Mouse (Mus musculus) midbrain, embryonic 16.5 days (tissue): ENCODE data around the gene AL732309.1. TPM values are rescaled to one million over a fixed set of nuclear protein-coding genes. Genes with fewer than 3 reads are reported as not detected.

ENCODE experiments used
- ATAC-seq: fragments of 200-750 bp; cut with Nextera tagmentation; 2 replicates; pipeline ENCODE4 v1.8.0; 2017; ENCODE audit warnings: moderate TSS enrichment
- H3K27ac ChIP-seq: fragments of 300-500 bp; sonication (generic); 2 replicates; pipeline ENCODE4 v1.5.1; 2014; ENCODE audit warnings: mild to moderate bottlenecking, low read length, mixed read lengths
- H3K27me3 ChIP-seq: fragments of 300-500 bp; sonication (generic); 2 replicates; pipeline ENCODE4 v1.6.1; 2014; ENCODE audit warnings: low read depth, low read length, mixed read lengths; ENCODE audit not compliant: control insufficient read depth, insufficient read depth
- H3K36me3 ChIP-seq: fragments of 300-500 bp; sonication (generic); 2 replicates; pipeline ENCODE4 v1.6.1; 2014; ENCODE audit warnings: mild to moderate bottlenecking, low read length, moderate library complexity, mixed read lengths; ENCODE audit not compliant: control insufficient read depth, insufficient read depth
- H3K4me1 ChIP-seq: fragments of 300-500 bp; sonication (generic); 2 replicates; pipeline ENCODE4 v1.6.1; 2014; ENCODE audit warnings: mild to moderate bottlenecking, low read length, mixed read lengths; ENCODE audit not compliant: control insufficient read depth, insufficient read depth
- H3K4me2 ChIP-seq: fragments of 300-500 bp; sonication (generic); 2 replicates; pipeline ENCODE4 v1.6.1; 2014; ENCODE audit warnings: mild to moderate bottlenecking, low read length, mixed read lengths
- H3K4me3 ChIP-seq: fragments of 300-500 bp; sonication (generic); 2 replicates; pipeline ENCODE4 v1.5.1; 2014; ENCODE audit warnings: low read depth, mild to moderate bottlenecking, low read length, moderate library complexity, mixed read lengths
- H3K9ac ChIP-seq: fragments of 300-500 bp; sonication (generic); 2 replicates; pipeline ENCODE4 v1.6.1; 2014; ENCODE audit warnings: low read depth, low read length, mixed read lengths
- H3K9me3 ChIP-seq: fragments of 300-500 bp; sonication (generic); replicated peaks from 2 replicates; pipeline ENCODE4 v1.6.1; 2014; ENCODE audit warnings: mild to moderate bottlenecking, low read length, mixed read lengths; ENCODE audit not compliant: control insufficient read depth, poor library complexity, severe bottlenecking
- WGBS: fragments of 180-500 bp; shearing (Covaris S2); extraction: QIAGEN DNeasy Blood & Tissue Kit; methylation state at CpG from one replicate; pipeline ENCODE4 v1.1.7; 2014; 5-methylcytosine and 5-hydroxymethylcytosine counted together
- polyA plus RNA-seq: library from polyadenylated mRNA; unstranded; fragments of >200 nt; fragmentation: Nextera tagmentation; extraction: Ambion mirVana; gene quantifications from 2 replicates; pipeline ENCODE4 v1.2.1, GENCODE M21; 2015

The AL732309.1 gene
- polyA plus RNA-seq, 1 experiment from 2014 or later: 4.7 TPM

DNA sequence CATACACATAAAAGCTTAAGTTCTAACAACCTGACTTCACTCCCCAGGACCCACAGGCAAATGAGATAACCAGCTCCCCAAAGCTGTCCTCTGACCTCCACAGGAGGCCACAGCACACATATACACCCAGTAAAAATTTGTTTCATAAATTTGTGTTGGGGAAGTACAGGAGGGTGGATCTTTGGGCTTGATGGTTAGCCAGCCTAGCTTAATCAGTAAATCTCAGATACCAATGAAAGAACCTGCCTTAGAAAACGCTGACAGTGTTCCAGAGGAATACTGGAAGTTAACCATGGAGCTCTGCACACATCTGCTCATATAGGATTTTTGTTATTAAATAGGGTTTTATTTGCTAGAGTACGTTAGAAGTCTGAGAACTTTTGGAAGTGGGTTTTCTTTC lies 29.0 kb downstream of the AL732309.1 start:
- Histone ChIP-seq H3K4me3 (no peak overlapping the region), H3K4me1 (no peaks in the 10 kb centered on the region), H3K27ac (no peak overlapping the region), H3K27me3 (no peaks in the 10 kb centered on the region), H3K9me3 (no peaks in the 10 kb centered on the region), H3K4me2 (no peak overlapping the region), H3K36me3 (no peaks in the 10 kb centered on the region), H3K9ac (no peak overlapping the region)
- ATAC-seq: no peak
- 71% methylated on average over 2 of the region's 2 CpGs for WGBS

DNA sequence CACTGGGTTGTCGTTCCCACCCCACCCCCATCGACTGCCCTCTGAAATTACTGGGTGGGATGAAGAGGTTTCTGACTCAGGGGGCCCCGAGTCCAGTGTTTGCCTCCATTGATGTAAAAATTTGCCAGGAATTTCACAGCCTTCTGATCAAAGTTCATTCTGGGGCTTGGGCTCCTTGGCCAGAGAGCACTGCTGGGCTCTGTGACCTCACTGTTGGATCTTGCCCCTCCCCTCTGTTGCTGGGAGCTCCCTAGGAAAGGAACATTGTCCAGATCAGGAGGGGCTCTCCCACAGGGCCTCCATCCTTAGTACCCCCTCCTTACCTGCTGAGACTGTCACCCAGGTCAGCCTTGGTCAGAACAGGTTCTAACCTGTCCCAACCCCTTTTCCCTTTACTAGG lies 32.2 kb downstream of the AL732309.1 start, which contains the start of gene Stpg3:
Stpg3 (minus strand) TSS at position 194 of the 400 bp plus-strand sequence.
- H3K9me3 ChIP-seq: no peaks in the 10 kb centered on the region
- H3K36me3 ChIP-seq: no peaks in the 10 kb centered on the region
- no peak within 1 kb of the TSS for H3K4me2 ChIP-seq
- peaks cover 16% of the 10 kb centered on the region for H3K4me1 ChIP-seq
- H3K4me3 ChIP-seq: no peak within 1 kb of the TSS
- no peaks in the 10 kb centered on the region for H3K27me3 ChIP-seq
- H3K9ac ChIP-seq: no peak within 1 kb of the TSS
- no peak within 1 kb of the TSS for H3K27ac ChIP-seq
- ATAC-seq: no peak
- 67% methylated on average over 3 of the region's 3 CpGs for WGBS

- H3K4me2 ChIP-seq: no peak overlapping the region
- H3K9me3 ChIP-seq: no peaks in the 10 kb centered on the region
- 72% methylated on average over 21 of the region's 23 CpGs for WGBS
- no peak overlapping the region for H3K27ac ChIP-seq
- peaks cover 25% of the 10 kb centered on the region for H3K4me1 ChIP-seq
- H3K36me3 ChIP-seq: no peaks in the 10 kb centered on the region
- no peak overlapping the region for H3K4me3 ChIP-seq
- no peak for ATAC-seq
- H3K27me3 ChIP-seq: no peaks in the 10 kb centered on the region
- H3K9ac ChIP-seq: no peak overlapping the region
Measured at GRCm38 (mm10) chr2:25213266-25213865, 33.3 kb downstream of the AL732309.1 start.

- no peaks in the 10 kb centered on the region for H3K27me3 ChIP-seq
- H3K4me3 ChIP-seq: peak within 1 kb of the TSS; percentile 87
- H3K4me2 ChIP-seq: peak within 1 kb of the TSS; percentile 85
- peaks cover 34% of the 10 kb centered on the region for H3K4me1 ChIP-seq
- WGBS: under 1% methylated on average over 44 of the region's 44 CpGs
- peak; percentile 94 for ATAC-seq
- peak within 1 kb of the TSS; percentile 90 for H3K9ac ChIP-seq
- H3K27ac ChIP-seq: peak within 1 kb of the TSS; percentile 94
- H3K36me3 ChIP-seq: no peaks in the 10 kb centered on the region; the same call in 1 of the 2 replicates
- no peaks in the 10 kb centered on the region for H3K9me3 ChIP-seq
Measured at GRCm38 (mm10) chr2:25211121-25211670, 35.5 kb downstream of the AL732309.1 start, which contains the start of gene Nelfb. TSS of gene Nelfb (minus strand) at chr2:25211489.

DNA sequence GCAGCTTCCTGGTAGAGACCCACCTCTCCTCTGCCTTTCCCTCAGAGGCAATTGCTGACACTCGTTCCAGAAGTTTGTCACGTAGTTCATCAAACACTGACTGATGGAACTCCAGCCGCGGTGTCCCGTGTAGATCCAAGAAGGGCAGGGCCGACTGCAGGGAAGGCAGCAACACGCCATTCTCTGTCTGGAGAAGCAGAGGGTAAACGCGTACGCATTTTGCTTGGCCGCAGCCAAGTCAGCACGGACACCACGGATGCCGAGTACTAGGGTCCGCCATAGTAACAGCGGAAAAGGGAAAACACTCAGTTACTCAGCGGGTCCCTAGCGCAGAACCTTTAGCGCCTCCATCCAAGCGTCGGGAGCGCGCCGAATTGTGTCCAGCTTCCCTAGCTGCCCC lies 36.0 kb downstream of the AL732309.1 start:
- Histone ChIP-seq H3K9ac (peak overlapping the region; percentile 90), H3K9me3 (no peaks in the 10 kb centered on the region), H3K4me3 (peak overlapping the region; percentile 87), H3K27me3 (no peaks in the 10 kb centered on the region), H3K36me3 (no peaks in the 10 kb centered on the region; the same call in 1 of the 2 replicates), H3K4me2 (peak overlapping the region; percentile 85), H3K27ac (peak overlapping the region; percentile 94), H3K4me1 (peaks cover 34% of the 10 kb centered on the region)
- 0% methylated on average over 24 of the region's 24 CpGs for WGBS
- peak; percentile 53 for ATAC-seq

DNA sequence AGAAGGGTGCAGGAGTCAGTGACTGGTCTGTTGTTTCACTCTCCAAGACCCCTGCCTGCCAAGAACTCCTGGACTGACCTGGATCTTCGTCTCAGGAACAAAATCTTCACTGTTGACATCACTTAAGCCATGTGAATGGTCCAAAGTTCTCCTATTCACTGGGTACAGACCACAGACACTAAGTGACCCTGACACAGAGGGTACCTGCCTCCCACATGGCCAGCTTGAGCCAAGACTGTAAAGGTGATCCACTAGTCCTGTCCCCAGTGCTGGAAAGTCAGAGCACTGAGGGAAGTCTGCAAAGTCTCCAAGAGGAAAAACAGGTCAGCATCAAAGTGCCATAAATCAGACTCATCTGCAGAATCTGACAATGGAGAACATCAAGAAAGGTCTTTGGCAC lies 39.1 kb downstream of the AL732309.1 start:
- H3K9ac ChIP-seq: no peak overlapping the region
- H3K9me3 ChIP-seq: no peaks in the 10 kb centered on the region
- H3K27me3 ChIP-seq: no peaks in the 10 kb centered on the region
- no peak for ATAC-seq
- no peak overlapping the region for H3K4me2 ChIP-seq
- WGBS: 88% methylated on average over 1 of the region's 1 CpGs
- H3K4me1 ChIP-seq: peaks cover 34% of the 10 kb centered on the region
- H3K27ac ChIP-seq: no peak overlapping the region
- H3K4me3 ChIP-seq: no peak overlapping the region
- H3K36me3 ChIP-seq: peaks cover 12% of the 10 kb centered on the region

GRCm38 (mm10) chr2:25203631-25204214 lies 42.9 kb downstream of the AL732309.1 start:
- no peaks in the 10 kb centered on the region for H3K9me3 ChIP-seq
- no peak overlapping the region for H3K9ac ChIP-seq
- no peak overlapping the region for H3K27ac ChIP-seq
- peaks cover 31% of the 10 kb centered on the region for H3K36me3 ChIP-seq
- no peak overlapping the region for H3K4me2 ChIP-seq
- H3K4me1 ChIP-seq: peaks cover 13% of the 10 kb centered on the region; the same call in 1 of the 2 replicates
- H3K27me3 ChIP-seq: no peaks in the 10 kb centered on the region
- H3K4me3 ChIP-seq: no peak overlapping the region
- 61% methylated on average over 4 of the region's 4 CpGs for WGBS
- no peak for ATAC-seq

DNA sequence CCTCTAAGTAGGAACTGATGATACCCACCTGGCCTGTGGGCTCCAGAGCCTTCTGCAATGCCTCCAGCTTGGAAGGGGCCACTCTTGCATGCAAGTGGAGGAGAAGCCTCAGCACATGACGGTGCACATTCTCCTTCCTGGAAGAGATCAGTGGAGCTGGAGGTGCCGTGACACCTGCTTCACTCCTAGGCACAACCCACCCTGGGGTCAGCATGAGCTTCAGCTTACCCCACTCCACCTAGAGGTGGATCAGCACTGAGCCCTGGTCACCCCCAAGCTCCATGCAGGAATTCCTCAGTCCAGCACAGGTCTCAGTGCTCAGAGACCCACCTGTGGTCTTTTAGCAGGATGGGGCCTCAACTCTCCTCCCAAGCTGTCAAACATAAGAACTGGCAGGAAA lies 46.0 kb downstream of the AL732309.1 start:
- ATAC-seq: no peak
- Histone ChIP-seq H3K9ac (no peak overlapping the region), H3K36me3 (peaks cover 31% of the 10 kb centered on the region), H3K27ac (no peak overlapping the region), H3K4me2 (no peak overlapping the region), H3K4me3 (no peak overlapping the region), H3K9me3 (no peaks in the 10 kb centered on the region), H3K4me1 (no peaks in the 10 kb centered on the region), H3K27me3 (peaks cover 13% of the 10 kb centered on the region)
- 93% methylated on average over 2 of the region's 2 CpGs for WGBS

- Histone ChIP-seq H3K4me2 (no peak overlapping the region), H3K4me1 (no peaks in the 10 kb centered on the region; the same call in 1 of the 2 replicates), H3K9ac (no peak overlapping the region), H3K36me3 (peaks cover 22% of the 10 kb centered on the region), H3K27ac (no peak overlapping the region), H3K9me3 (no peaks in the 10 kb centered on the region), H3K27me3 (peaks cover 21% of the 10 kb centered on the region), H3K4me3 (no peak overlapping the region)
- no peak for ATAC-seq
Measured at GRCm38 (mm10) chr2:25197946-25198345, 48.7 kb downstream of the AL732309.1 start.
